Mouse (Mus musculus): Measurements from ENCODE around the gene Bcar1.

The Bcar1 gene

DNA sequence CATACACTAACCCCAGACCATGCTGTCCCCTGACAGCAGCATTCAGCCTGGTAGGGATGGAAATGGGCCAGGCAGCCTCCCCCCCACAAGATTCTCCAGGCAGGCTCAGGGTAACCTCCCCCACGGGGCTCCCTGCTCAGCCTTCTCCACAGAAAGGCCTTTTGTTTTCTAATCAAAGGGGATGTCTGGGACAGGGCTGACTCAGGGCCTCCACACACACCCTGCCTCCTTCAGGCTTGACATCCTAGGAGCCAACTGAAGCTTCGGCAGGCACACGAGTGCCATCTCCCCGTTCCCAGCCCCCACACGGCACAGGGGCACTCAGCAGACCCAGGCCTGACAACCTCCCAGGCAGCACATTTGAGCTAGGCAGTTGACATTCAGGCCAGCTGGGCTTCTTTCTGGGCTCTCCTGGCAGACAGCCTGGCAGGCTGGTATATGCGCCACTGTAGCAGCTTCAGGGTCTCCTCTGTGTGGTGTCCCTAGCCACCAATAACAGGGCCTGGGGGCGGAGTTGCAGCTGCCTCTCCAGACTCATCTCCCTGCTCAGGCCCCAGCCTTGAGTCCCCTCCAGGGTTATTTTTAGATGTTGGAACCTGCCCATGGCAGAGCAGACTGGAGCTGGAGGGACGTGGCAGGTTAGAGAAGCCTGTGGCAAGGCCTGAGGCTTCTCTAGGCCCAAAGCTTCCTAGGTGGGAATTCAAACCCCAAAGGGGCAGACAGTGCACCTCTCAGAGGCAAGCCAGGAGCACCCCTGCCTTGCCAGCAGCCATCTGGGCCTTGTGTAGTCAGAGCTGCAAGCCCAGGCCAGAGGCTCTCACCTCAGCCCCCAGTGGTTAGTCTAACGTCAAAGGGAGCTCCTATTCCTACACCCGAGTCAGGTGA lies 26.8 kb downstream of the Bcar1 start:
- DNase-seq (ENCODE audit: low read depth, low spot score): peak; percentile 91

DNA sequence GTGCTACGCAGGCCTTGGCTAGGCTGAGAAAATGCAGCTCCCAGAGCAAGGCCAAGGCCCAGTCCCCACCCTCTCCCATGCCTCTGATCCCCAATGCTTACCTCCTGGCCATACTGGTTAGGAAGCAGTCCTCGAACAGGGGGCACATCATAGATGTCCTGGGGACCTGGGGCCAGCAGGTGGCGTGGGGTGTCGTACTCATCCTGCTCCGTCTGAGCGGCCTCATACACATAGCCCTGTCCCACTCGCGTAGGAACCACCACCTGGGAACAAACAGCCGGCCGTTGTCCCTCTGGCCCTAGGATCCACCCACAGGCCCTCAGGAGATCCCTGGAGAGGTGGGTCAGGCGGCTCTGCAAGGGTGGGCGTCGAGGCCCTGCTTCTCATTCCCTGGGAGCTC lies 28.1 kb downstream of the Bcar1 start:
- DNase-seq (ENCODE audit: low read depth, low spot score): no peak

DNA sequence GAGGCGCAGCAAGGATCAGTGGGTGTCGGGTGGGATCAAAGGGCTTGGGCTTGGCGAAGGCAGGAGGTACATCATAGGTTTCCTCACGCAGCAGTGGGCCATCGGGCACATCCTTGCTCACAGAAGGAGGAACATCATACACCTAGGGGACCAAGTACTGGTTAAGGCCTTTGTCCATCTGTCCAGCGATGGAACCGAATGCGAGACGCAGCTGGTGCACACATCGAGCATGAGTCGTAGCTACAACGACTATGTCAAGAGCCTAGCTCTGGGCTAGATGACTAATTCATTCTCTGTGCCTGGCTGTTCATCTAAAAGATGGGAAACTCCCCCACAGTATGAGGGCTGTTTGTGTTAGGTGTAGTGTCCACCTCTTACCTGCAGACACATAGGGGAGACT lies 29.3 kb downstream of the Bcar1 start:
- no peak for DNase-seq (ENCODE audit: low read depth, low spot score)

DNA sequence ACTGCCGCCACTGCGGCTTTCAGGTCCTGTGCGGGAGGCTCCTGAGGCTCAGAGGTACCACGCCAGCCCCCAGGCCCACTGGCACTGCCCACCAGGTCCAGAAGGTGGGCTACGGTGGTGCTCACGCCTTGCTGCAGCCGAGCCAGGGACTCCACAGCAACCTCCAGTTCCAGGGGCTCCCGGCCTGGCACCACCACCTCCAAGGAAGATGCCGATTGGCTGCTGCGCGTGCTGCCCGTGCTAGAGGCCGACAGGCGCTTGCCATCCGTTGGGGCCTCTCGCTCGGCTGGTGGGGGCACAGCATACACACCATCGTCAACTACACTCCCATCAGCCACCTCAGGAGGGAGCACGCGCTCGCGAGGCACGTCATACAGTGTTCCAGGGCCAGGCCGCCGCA lies 29.8 kb downstream of the Bcar1 start:
- no peak for DNase-seq (ENCODE audit: low read depth, low spot score)

DNA sequence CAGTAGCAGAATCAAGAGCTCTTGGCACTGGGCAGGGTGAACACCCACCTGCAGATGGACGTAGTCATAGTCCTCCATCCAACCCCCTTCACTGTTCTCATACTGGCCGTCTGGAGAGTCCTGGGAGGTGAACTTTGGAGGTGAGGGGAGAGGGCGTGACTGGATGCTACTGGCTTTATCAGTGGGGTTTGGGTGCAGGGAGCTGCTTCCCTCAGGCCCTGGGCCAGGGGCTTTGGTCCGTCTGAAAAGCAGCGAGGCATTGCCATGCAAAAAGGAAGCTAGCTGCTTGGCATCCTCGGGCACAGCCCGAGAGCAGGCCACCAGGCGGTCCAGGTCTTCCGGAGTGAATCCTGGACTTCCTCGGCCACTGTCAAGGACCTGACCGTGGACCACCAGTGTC lies 30.3 kb downstream of the Bcar1 start:
- no peak for DNase-seq (ENCODE audit: low read depth, low spot score)

DNA sequence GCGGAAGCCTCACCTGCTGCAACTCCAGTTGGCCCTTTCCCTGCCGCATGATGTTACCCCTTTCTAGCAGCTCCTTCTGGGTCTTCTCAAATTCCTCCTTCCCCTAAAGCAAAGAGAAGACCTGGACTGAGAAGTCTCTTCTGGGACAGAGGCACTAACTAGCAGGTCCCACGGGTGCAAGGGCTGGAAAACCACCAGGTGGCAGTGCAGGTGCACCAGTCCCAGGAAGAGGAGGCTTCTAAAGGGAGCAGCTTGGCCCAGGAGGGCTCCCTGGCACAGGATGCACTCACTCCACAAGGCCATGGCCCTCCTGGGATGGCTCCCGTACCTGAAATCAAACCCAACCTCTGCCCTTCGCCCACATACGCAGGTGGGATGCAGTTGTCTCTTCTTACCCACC lies 31.0 kb downstream of the Bcar1 start:
- peak; percentile 61 for DNase-seq (ENCODE audit: low read depth, low spot score)

DNA sequence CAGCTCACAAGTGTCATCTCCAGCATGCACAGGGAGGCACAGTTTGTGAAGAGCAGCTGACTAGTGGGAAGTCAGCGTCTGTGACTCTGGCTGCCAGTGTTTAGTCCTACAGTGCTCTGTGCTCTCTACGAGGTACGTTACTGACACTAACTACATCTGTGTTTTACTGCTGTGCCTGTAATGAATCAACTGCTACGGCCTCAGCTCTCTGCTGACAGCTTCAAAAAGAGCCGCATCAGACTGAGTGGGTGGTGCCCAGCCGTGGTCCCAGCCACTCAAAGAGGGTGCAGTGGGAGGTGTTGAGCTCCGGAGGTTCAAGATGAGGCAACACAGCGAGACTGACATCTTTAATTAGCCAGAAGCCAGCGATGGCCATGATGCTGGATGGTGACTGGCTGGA lies 31.5 kb downstream of the Bcar1 start:
- DNase-seq (ENCODE audit: low read depth, low spot score): no peak

DNA sequence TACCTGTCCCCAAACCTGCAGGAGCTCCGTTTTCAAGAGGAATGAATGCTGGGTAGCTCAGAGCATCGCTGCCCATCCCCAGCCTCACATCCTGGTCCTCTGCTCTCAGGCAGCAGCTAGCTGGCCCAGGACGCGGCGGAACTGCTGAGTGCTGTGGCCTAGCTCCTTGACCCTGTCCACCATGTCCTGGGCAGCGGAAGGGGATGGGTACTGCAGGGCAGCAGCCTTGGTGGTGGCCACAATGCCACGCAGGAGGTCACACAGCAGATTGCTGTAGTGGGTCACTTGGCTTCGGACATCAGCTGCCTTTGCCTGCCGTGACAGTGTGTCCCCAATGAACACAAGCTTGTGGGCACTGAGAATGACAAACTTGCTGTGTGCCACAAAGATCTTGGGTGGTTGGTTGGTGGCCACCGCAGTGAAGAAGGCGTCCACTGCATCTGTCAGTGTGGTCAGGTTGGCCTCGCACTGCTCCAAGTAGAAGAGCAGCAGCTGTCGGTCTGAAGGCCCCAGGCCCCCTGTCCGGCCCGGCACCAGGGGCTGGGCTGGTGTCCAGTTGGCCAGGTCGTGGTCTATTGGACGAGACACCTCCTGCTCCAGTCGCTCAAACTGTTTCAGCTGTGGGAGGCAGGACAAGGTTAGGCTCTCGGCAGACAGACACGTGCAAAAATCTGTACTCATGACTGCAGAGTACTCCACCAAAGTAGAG lies 32.7 kb downstream of the Bcar1 start:
- DNase-seq (ENCODE audit: low read depth, low spot score): no peak

DNA sequence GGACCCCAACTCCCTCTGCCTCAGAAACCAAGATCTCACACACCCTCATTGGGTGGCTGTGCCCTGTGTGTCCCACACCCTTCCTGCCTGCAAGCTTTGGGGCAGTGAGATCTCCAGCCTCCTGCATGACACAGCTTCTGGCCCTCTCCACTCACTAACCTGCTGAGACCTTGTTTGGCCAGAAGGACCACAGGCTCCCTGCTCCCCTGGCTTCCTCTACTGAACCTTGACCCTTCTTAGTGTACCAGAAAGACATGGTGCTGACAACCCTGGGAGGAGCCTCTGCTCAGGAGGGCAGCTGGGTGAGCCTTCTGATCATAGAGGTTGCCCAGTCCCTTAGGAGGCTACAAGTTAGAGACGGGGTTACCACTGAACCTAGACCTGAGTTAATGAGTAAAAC lies 34.4 kb downstream of the Bcar1 start:
- DNase-seq (ENCODE audit: low read depth, low spot score): no peak

DNA sequence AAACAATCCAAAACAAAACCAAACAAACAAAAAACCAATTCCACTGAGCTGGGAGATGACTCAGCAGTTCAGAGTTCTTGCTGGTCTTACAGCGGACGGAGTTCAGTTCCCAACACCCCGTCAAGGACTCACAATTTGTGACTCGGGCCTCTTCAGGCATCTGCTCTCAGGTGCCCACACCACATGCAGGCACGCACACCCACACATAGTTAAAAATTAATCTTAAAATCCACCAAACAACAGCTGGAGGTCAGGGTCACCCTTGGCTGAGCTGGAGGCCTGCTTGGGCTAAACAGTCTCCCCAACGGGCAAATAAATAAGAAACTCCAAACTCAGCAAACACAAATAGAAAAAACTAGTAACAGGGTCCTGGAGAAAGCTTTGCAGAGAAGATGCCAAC lies 35.3 kb downstream of the Bcar1 start:
- no peak for DNase-seq (ENCODE audit: low read depth, low spot score)

DNA sequence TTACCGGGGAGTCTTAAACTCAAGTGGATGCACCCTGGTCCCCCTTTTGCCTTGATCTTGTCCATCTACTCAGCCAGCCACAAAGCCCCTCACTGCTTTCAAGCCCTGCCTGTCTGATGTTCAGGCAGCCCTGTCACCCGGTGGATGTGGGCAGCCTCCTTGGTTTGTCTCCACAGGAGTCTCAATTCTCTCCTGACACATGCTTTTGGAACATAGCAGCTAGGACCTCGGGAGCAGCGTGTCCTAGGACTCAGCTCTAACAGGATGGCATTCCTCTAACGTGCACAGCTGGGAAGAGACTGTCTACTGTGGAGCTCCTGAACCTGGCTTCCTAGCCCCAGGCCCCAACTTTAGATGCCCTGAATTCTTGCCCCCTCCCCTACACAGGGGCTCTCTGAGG lies 37.9 kb downstream of the Bcar1 start:
- no peak for DNase-seq (ENCODE audit: low read depth, low spot score)

DNA sequence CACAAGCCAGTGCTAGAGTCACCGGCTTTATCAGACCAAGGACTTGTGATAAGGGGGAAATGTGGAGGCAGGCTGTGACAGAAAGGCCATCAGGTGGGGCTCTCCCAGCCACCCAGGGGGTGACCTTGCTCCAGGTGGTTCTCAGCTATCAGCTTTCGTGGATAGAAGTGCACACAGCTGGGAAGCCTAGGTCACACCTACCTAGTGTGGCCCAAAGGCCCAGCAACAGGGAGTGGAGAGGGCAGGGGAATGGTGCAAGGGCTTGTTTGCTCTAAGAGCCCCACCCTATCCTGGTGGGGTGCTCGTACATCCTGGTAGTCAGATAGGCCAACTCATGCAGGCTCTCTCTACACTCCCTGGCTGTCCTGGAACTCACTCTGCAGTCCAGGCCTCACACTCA lies 38.4 kb downstream of the Bcar1 start:
- no peak for DNase-seq (ENCODE audit: low read depth, low spot score)

DNA sequence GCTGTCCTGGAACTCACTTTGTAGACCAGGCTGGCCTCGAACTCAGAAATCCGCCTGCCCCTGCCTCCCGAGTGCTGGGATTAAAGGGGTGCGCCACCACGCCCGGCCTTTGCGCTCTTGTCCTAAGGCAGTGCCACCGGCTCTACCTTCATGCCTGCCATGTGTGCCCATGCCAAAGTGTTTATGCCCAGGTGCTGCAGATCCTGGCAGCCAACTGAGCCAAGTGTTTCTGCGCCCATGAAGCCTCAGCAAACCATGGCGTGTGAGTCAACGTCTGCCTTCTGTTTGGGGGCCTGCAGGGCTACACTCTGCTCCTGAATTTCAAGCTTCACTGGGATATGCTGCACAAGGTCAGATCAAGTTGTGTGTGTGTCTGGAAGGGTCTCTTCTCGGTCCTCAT lies 39.0 kb downstream of the Bcar1 start:
- no peak for DNase-seq (ENCODE audit: low read depth, low spot score)

DNA sequence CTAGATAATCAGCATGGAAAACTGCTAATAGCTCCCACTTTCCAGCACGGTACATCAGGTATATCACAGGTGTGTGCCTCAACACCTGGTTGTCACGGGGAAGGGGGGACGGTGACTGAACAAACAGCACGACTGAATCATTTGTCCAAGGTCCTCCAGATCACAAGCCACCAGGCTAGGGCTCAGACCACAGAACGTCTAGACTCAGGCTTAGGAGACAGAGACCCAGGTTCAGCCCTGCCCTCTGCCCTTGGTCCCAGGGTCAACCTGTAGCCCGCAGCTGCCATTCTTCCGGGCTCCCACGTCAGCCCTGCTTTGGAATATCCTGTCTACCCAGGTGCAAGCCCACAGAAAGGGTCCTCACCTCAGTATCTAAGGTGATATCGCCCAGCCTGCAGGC lies 42.2 kb downstream of the Bcar1 start:
- DNase-seq (ENCODE audit: low read depth, low spot score): no peak

DNA sequence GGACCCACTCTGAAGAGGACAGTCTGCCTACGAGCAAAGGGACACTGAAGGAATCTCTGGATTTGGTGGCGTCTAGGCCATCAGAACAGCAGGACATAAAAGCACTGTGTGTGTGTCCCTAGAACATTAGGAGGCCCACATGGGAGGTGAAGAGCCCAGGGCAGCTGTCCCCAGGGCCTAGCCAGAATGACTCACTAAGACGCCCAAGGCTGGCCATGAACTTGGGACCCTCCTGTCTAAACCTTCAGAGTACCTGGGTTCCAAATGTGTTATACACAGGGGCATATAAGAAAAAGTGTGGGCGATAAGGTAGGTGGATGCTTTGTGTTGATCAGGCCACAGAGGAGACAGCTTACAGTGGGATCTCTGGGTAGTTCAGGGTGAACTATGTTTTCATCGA lies 42.9 kb downstream of the Bcar1 start:
- DNase-seq (ENCODE audit: low read depth, low spot score): no peak

DNA sequence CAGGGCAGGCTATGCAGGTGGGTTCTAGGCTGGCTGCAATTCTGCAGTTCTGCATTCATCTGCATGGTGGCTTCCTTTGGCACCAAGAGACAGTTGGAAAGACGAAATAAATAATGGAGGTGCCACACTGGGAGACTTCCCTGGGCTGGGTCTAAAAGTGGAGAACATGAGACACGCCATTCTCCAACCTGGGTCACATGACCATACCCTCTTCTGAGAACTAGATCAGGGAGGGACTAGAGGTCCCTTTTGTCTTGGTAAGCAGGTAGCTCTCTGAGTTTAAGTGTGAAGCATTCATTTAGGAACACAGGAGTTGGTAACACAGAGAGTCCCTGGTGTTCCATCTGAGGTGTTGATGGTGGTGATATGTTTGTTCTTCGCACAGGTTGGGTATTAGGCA lies 43.4 kb downstream of the Bcar1 start:
- no peak for DNase-seq (ENCODE audit: low read depth, low spot score)

DNA sequence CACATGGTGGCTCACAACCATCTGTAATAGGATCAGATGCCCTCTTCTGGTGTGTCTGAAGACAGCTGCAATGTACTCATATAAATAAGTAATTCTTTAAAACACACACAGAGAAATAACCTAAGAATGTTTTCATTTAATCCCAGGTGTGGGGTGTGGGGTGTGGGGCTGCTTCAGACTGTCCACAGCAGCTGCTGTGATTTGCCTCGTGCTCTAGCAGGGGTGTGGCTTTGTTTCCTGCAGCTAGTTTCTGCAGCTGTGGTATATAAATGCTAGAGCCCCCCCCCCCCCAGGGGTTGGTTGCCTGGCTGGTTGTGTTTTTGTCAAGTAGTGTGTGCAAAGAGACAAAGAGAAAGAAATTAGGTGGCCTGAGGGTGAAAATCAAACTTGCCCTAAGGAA lies 44.6 kb downstream of the Bcar1 start:
- no peak for DNase-seq (ENCODE audit: low read depth, low spot score)

DNA sequence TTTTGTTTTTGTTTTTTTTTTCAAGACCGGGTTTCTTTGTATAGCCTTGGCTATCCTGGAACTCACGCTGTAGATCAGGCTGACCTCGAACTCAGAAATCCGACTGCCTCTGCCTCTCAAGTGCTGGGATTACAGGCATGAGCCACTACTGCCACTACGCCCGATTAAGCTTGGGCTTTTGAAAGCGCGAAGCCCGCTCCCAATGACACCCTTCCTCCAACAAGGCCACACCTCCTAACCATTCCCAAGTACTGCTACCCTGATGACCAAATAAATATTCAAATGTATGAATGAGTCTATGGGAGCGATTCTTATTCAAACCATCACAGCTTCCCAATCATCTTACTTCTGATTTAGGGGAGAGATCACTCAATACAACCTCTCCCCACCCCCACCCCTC lies 46.0 kb downstream of the Bcar1 start:
- no peak for DNase-seq (ENCODE audit: low read depth, low spot score)

DNA sequence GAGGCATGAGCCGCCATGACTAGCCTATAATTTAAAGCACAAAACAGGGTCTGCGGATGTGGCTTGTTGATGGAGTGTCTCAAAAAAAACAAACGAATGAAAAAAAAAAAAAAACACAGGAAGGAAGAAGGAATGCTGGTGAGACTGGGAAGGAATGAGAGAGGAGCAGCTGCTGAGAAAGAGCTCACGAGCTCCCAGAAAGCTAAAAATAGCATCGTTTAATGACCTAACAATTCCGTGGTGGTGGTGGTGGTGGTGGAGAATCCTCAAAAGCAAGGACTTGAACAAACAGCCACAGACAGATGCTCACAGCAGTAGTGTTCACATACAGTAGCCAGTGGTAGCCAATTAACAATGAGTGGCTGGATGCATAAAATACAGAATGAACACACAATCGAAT lies 48.2 kb downstream of the Bcar1 start:
- no peak for DNase-seq (ENCODE audit: low read depth, low spot score)

DNA sequence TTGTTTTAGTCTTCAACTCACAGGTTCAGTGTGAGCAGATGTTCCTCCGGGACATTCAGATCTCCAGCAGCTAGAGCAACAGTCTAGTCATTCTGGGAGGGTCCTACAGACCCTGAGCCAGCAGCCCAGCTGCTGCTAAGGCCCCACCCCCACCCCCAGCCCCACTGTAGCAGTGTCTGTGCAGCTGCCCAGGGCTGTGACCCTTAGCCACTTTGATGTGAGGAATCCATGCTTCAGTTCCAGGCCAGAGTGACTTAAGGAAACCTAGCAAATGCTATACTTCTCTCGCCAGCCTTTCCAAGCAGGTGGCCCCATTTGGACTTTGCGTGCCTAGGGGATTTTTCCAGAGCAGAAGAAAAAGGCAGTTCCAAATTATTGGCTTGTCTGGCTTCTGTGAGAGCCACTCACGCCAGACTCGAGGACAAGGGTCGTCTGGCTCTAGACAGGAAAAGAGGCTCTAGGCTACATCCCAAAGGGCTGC lies 50.3 kb downstream of the Bcar1 start:
- DNase-seq (ENCODE audit: low read depth, low spot score): no peak

DNA sequence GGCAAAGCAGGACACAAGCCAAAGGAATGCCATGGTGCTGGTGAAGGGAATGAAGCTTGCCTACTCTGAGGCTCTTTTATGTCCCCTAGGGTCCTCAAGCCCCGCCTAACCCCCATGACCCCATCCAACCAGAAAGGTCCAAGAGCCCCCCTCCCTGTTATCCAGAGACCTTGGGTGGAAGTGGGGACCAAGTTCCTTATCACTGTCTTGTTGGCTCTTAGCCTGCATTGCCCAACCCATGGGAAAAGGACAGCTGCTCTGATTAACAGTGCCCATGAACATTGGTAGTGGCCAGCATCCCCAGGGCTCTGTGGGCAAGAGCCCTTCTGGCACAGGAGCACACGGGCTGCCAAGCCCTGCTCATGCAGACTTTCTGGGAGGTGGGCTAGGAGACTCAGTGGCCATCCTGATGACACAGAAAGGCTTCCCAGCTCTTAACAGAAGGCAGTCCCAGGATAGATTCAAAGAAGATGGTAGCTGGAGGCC lies 52.6 kb downstream of the Bcar1 start, which contains the start of gene Ctrb1:
Gene Ctrb1 (minus strand): TSS at position 51 of the 486 bp plus-strand sequence.
- no peak for DNase-seq (ENCODE audit: low read depth, low spot score)

DNA sequence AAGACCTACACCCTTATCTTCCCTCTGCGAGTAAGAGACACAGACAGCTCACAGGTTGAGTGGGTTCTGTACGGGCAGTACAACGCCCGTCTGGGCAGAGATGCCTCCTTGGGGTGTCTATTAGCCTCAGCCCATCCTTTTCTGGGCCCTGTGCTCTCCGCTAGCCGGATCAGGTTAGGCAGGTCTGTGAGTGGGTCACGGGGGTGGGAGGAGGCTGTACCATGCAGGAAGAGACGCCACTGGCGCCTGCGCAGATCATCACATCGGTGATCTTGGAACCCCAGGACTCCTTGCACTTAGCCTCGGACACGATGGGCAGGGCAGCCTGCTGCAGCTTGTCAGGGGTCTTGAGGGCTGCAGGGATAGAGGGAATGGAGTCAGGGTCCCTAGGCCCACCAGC lies 56.7 kb downstream of the Bcar1 start:
- DNase-seq (ENCODE audit: low read depth, low spot score): no peak

DNA sequence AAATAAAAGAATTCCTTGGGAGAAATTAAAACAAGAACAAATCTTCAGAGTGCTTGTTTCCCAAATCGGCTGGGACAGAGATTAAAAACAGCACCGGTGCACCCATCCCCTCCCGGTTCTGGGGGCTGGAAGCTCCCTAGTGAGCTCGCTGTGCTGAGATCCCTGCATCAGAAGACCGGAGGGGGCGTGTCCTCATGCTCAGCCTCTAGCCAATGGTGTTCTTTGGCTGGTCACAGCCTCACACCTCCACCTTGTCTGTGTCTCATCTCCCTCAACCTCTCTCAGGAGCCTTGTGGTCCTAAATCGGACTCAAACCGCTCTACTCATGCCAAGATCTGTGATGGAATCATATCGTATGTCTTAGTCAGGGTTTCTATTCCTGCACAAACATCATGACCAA lies 61.1 kb downstream of the Bcar1 start:
- DNase-seq (ENCODE audit: low read depth, low spot score): no peak

All from skeletal muscle tissue, adult 2 months (tissue).